Mouse (Mus musculus) stomach, postnatal 0 days (tissue): ENCODE measurements around the gene Eif4g1.

Experiments
- CTCF ChIP-seq: IDR thresholded peaks from 2 replicates; pipeline ENCODE4 v1.5.1; 2016; ENCODE audit warnings: antibody characterized with exemption, low read depth, mild to moderate bottlenecking, moderate library complexity
- EP300 ChIP-seq: optimal IDR thresholded peaks from 2 replicates; pipeline ENCODE3; 2016; ENCODE audit warnings: antibody characterized with exemption

- TF ChIP-seq CTCF (no peak), EP300 (no peak)
Observed at GRCm38 (mm10) chr16:20725321-20725720, 57.2 kb downstream of the Eif4g1 start.
